Mouse (Mus musculus) liver, embryonic 14.5 days (tissue): ENCODE results near the gene Spx. TPM values are rescaled to one million over a fixed set of nuclear protein-coding genes. Genes with fewer than 3 reads are reported as not detected.

Experiments
- ATAC-seq: fragments of 200-750 bp; cut with Nextera tagmentation; 2 replicates; pipeline ENCODE4 v1.8.0; 2017; ENCODE audit warnings: moderate number of reproducible peaks, mild to moderate bottlenecking, moderate library complexity; ENCODE audit not compliant: insufficient read depth
- DNase-seq, 3 experiments: peaks; one replicate each; pipeline ENCODE4 v3.0.0-alpha.2; 2012 to 2013; ENCODE audit warnings: low read depth in 3 of 3, low spot score in 3 of 3
- H3K27ac ChIP-seq: fragments of 300-500 bp; sonication (generic); 2 replicates; pipeline ENCODE4 v1.5.1; 2014; ENCODE audit warnings: moderate library complexity, mild to moderate bottlenecking, control low read depth, inconsistent platforms
- H3K27me3 ChIP-seq: fragments of 300-500 bp; sonication (generic); 2 replicates; pipeline ENCODE4 v1.6.1; 2014; ENCODE audit warnings: mild to moderate bottlenecking, low read length, moderate library complexity; ENCODE audit not compliant: control insufficient read depth, insufficient read depth
- H3K36me3 ChIP-seq: fragments of 300-500 bp; sonication (generic); replicated peaks from 2 replicates; pipeline ENCODE4 v1.6.1; 2014; ENCODE audit warnings: low read depth; ENCODE audit not compliant: control insufficient read depth, insufficient read depth
- H3K4me1 ChIP-seq, 2 experiments: fragments of 200-500 bp in 1 of 2; fragments of 300-500 bp in 1 of 2; sonication (generic) in 1 of 2; replicated peaks; 2 replicates each; pipeline ENCODE4 v1.6.1; 2012 to 2014; ENCODE audit warnings: antibody characterized with exemption in 1 of 2, inconsistent platforms in 1 of 2, low read length in 1 of 2; ENCODE audit not compliant: control insufficient read depth in 2 of 2, insufficient read depth in 2 of 2
- H3K4me2 ChIP-seq: fragments of 300-500 bp; sonication (generic); 2 replicates; pipeline ENCODE4 v1.6.1; 2014; ENCODE audit warnings: low read depth, mild to moderate bottlenecking, control low read depth, moderate library complexity
- H3K4me3 ChIP-seq, 2 experiments: fragments of 200-500 bp in 1 of 2; fragments of 300-500 bp in 1 of 2; sonication (generic) in 1 of 2; 2 replicates each; pipeline ENCODE4 v1.5.1; 2012 to 2014; ENCODE audit warnings: low read depth in 2 of 2, low read length in 2 of 2, mild to moderate bottlenecking in 2 of 2, control low read depth in 1 of 2, inconsistent platforms in 1 of 2, moderate library complexity in 1 of 2; ENCODE audit not compliant: insufficient read depth in 1 of 2
- H3K9ac ChIP-seq: fragments of 300-500 bp; sonication (generic); replicated peaks from 2 replicates; pipeline ENCODE4 v1.6.1; 2014; ENCODE audit warnings: mild to moderate bottlenecking, control low read depth, moderate library complexity
- H3K9me3 ChIP-seq: fragments of 300-500 bp; sonication (generic); 2 replicates; pipeline ENCODE4 v1.6.1; 2016; ENCODE audit warnings: low read length, mixed read lengths; ENCODE audit not compliant: control insufficient read depth
- CTCF ChIP-seq: IDR thresholded peaks from 2 replicates; pipeline ENCODE4 v1.5.1; 2016; ENCODE audit warnings: antibody characterized with exemption, low read depth, control low read depth
- EP300 ChIP-seq: IDR thresholded peaks from 2 replicates; pipeline ENCODE4 v1.6.1; 2016; ENCODE audit warnings: antibody characterized with exemption, low read depth
- WGBS: fragments of 180-500 bp; shearing (Covaris S2); extraction: QIAGEN DNeasy Blood & Tissue Kit; methylation state at CpG from one replicate; pipeline ENCODE4 v1.1.7; 2014; ENCODE audit not compliant: insufficient replicate concordance; 5-methylcytosine and 5-hydroxymethylcytosine counted together
- polyA plus RNA-seq, 2 experiments: library from polyadenylated mRNA; depleted of rRNA in 1 of 2; stranded (reverse) in 1 of 2; unstranded in 1 of 2; fragments of >200 nt; fragmentation: Nextera tagmentation in 1 of 2; extraction: Ambion mirVana in 1 of 2; gene quantifications; 2 replicates each; pipeline versions ENCODE4 v1.2.1 to v1.2.3; 2012 to 2014

The Spx gene
- 0.41 and 0.65 TPM in 2 replicates for polyA plus RNA-seq (2012; rRNA removed)
- polyA plus RNA-seq (2014; fragmentation: Nextera tagmentation; extraction: Ambion mirVana) = 0.20 and 0.29 TPM in 2 replicates

DNA sequence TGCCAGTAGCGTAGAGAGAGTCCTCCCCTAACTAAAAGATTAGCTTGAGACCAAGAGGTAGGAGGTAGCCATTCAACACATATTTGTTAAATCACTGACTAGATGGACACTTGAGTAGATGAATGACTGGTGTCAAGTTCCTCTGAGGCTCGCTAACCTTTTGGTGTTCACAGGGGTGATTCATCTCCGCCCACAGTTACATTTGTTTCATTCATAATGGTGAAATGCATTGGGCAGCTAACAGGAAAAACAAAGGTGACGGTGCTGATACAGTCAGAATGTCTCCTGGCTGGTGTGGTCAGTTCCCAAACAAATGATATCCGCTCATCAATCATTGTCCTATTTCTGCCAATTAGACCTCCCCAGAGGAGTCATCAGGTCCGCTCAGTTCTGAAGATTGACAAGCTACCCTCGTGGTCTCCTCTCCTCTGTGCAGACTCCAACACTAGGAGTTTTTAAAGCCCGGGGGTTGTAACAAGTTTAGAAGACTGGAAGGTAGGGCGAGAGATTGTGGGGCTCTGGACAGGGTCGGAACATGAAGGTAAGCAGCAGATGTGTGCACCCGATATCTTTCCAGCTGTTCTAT, at the start of gene Spx:
TSS of gene Spx (plus strand) at position 536 of the 586 bp plus-strand sequence.
- Histone ChIP-seq H3K9me3 (no peaks in the 10 kb centered on the region), H3K4me1 (no peaks in the 10 kb centered on the region), H3K4me2 (no peak within 1 kb of the TSS), H3K27me3 (peaks cover 28% of the 10 kb centered on the region), H3K27ac (no peak within 1 kb of the TSS), H3K9ac (no peak within 1 kb of the TSS), H3K36me3 (no peaks in the 10 kb centered on the region), H3K4me3 (no peak within 1 kb of the TSS)
- DNase-seq = no peak
- 55% methylated on average over 11 of the region's 11 CpGs for WGBS
- TF ChIP-seq EP300 = no peak
- no peak for TF ChIP-seq CTCF
- no peak for ATAC-seq

DNA sequence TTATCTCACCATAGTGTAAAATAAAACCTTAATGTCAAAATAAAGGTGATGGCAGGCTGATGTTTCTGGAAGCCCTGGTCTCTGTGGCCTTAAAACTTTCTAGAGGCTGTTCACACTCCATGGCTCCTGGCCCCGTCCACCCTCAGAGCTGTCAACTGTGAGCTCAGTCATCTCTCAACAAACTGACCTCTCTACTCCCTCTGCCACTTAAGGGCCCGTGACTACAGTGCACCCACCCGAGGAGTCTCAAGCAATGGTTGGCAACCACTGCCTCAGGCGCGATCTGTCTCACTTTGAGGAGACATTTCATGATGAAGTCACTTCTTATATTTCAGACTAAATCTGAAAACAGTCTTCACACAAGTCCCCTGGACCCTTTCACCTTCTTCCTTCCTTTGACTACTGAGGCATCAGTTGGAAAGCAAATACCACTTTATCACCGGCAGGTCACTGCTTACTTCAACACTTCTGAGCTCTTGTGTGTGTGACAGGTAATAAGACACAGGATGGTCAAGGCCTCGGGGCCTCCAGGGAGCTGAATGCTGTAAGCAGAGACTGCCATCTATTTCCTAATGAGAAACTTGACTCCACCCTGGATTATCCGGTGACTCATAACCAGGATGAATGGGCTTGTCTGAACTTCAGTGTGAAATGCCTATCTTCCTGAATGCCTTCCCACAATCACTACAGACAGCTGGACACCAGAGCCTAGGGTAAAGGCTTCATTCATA, 47.3 kb upstream of the Spx start:
- TF ChIP-seq CTCF = no peak
- TF ChIP-seq EP300 = no peak
- ATAC-seq (no peak), DNase-seq (no peak)
- Histone ChIP-seq H3K9ac (no peak overlapping the region), H3K4me1 (no peaks in the 10 kb centered on the region), H3K9me3 (no peaks in the 10 kb centered on the region), H3K4me3 (no peak overlapping the region), H3K36me3 (peaks cover 37% of the 10 kb centered on the region), H3K27ac (no peak overlapping the region), H3K27me3 (no peaks in the 10 kb centered on the region), H3K4me2 (no peak overlapping the region)
- WGBS = 81% methylated on average over 8 of the region's 8 CpGs

DNA sequence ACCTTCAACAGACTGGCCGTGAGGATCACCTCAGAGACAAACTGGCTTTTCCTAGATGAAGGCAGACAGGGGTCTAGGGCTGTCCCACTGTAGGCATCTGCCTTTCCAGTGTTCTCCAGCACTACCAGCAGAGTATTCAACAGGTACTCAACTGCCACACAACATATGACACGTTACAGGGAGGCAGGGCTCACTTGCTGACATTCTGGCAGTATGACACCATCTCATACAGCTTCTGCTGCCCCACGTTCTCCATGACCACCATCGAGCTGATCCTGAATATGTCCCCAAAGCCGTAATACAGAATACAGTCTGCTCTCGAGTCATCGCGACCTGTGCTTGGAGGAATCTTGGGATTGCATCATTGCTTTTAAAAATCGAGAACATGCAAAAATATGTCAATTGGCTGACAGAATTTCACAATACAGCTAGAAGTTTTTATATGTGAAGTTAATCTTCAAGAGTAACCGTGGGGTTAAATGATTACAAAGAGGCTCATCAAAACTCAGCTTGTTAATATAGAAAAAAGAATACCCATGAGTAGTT, 46.7 kb upstream of the Spx start:
- H3K9me3 ChIP-seq = no peaks in the 10 kb centered on the region
- no peak overlapping the region for H3K27ac ChIP-seq
- ATAC-seq (no peak), DNase-seq (no peak)
- 79% methylated on average over 10 of the region's 10 CpGs for WGBS
- no peaks in the 10 kb centered on the region for H3K27me3 ChIP-seq
- H3K4me3 ChIP-seq = no peak overlapping the region
- no peak overlapping the region for H3K4me2 ChIP-seq
- H3K36me3 ChIP-seq = peaks cover 39% of the 10 kb centered on the region
- TF ChIP-seq EP300 (no peak), CTCF (no peak)
- no peaks in the 10 kb centered on the region for H3K4me1 ChIP-seq
- no peak overlapping the region for H3K9ac ChIP-seq

DNA sequence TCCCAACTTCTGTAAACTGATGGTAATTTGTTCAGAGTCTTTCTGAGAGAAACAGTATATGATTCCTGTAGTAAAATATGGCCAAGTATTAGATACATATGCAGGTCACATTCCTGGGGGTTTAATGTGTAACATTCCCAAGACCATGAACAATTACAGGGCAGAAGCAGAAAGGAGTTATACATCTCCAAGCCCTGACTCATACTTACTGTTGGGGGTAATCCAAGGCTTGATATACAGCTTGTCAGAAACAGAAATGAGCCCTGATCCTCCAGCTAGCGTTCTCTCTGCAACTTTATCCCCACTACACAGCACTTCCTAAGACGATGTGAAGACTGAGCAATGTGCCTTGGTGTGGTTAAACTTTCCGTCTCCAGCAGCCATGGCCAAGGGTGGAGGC, 45.7 kb upstream of the Spx start:
- Histone ChIP-seq H3K4me1 (no peaks in the 10 kb centered on the region), H3K27ac (no peak overlapping the region), H3K9ac (no peak overlapping the region), H3K9me3 (no peaks in the 10 kb centered on the region), H3K4me2 (no peak overlapping the region), H3K27me3 (no peaks in the 10 kb centered on the region), H3K36me3 (peaks cover 42% of the 10 kb centered on the region), H3K4me3 (no peak overlapping the region)
- TF ChIP-seq CTCF (no peak), EP300 (no peak)
- DNase-seq = no peak
- WGBS = 84% methylated on average over 3 of the region's 3 CpGs
- ATAC-seq = no peak

DNA sequence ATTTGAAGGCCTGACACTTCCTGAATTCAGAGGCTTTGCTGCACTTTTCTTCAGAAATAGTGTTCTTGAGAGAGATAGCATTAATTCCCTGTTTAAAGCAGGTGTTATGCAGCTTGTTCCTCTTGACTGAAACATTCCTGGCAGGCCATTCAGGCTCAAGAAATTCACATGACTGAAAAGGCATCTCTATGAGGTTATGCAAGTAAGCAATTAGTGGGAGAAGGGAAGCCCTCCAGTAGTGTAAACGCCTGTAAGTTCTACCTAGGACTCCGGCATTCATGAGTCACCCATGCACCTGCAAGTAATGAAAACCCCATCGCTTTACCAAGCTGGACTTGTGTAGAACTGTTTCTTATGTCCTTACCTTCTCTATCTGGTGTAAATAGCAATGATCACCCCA, 43.7 kb upstream of the Spx start:
- DNase-seq = no peak
- Histone ChIP-seq H3K36me3 (peaks cover 37% of the 10 kb centered on the region), H3K4me2 (no peak overlapping the region), H3K9ac (no peak overlapping the region), H3K27ac (no peak overlapping the region), H3K4me3 (no peak overlapping the region), H3K9me3 (no peaks in the 10 kb centered on the region), H3K27me3 (no peaks in the 10 kb centered on the region), H3K4me1 (no peaks in the 10 kb centered on the region)
- ATAC-seq = no peak
- 77% methylated on average over 3 of the region's 3 CpGs for WGBS
- TF ChIP-seq CTCF = no peak
- TF ChIP-seq EP300 = no peak
